Mouse (Mus musculus): ENCODE measurements at regions not wholly inside any gene's neighbourhood (a gene's known extent, or its start where the extent isn't known, plus 50 kb on each side); places are given as distances from the start of the nearest gene placed in this dataset.
A peak's percentile ranks its signal among the peaks of the same experiment; 100 is the strongest.

DNA sequence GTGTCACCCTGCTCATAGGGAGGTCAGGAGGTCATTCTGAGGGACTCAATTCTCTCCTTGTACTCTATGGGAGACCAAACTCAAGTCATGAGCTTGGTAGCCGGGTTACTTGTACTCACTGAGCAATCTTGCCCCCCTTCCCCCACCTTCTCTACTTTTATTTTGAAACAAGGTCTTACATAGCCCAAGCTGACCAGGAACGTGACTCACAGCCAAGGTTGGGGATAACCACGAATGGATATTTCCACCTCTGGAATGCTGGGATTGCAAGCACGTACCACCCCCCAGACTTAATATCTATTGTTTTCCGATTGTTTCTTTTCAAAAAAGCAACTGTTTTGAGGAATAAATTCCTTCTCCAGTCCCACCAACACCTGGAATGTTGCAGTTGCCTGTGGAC is 79.2 kb upstream of the Tbx3 start:
- DNase-seq = no peak

GRCm38 (mm10) chr5:119592891-119593290 is 77.6 kb upstream of the Tbx3 start:
- no peak for DNase-seq

GRCm38 (mm10) chr5:119594541-119594940 is 75.9 kb upstream of the Tbx3 start:
- no peak for DNase-seq

GRCm38 (mm10) chr5:119596295-119596993 is 74.0 kb upstream of the Tbx3 start:
- no peak for DNase-seq

DNA sequence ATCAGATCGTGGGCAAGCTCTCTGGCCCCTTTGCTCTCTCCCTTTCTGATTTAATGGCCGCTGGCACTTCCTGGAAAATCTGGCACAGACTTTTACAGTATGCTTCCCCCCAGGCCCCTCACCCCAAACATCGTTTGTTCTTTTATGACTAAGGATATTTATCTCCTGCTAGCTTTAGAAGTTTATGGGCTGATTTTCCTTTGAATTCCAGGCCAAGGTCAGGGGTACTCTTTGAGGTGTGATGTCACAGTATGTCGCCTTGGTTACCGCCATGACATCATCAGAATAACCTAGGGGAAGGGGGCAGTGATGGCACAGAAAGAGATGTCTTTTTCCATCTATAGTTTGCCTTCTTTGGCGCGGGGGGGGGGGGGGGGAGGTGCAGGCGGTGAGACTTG is 73.5 kb upstream of the Tbx3 start:
- DNase-seq = no peak

DNA sequence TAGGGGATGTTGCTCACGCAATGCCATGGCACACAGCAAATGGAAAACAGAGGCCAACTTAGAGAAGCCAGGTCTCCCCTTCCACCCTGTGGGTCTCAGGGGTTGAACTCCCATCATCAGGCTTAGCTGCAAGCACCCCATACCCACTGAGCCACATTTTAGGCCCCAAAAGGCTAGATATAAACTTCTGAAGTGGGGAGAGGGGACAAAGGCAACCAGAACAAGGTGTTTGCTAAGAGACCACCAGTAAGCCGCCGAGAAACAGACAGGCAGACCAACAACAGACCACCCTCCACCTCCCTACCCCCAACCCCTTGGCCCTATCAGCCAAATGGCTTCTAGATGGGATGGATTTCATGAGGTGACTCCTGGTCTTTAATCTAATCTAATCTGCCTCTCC is 72.9 kb upstream of the Tbx3 start:
- DNase-seq = no peak

DNA sequence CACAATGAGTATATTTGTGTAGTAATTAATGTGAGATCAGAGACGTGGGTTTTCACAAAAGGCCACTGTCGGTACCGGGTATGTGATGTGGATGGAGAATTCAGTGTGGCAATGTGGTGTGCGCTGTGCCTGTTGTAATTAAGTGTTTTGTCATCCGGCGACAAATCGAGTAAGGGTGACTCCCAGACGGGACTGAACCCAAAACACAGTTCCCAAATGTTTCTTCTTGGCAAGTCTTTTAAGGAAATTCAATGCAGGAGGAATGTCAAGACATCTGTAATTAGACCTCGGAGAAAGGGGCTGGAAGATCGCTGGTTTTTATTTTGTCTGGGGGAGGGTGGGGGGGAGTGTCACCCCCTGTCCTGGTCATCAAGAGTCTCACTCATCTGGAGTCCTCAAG is 72.3 kb upstream of the Tbx3 start:
- DNase-seq = no peak

DNA sequence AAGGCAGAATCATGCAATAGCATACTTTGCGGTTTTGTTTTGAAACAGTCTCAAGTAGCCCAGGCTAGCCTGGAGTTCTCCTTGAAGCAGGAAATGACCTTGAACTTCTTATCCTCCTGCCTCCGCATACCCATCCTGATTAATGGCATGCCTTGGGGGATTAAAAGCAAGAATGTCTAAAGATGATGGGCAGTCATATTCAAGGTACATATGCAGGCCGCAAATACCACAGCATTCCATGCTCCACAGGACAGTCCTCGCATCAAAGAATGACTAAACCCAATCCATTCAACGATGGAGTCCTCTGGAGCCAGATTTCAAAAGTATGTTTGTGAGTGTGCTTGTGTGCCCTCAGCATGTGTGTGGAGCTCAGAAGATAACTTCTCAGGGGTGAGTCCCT is 69.1 kb upstream of the Tbx3 start:
- no peak for DNase-seq

- DNase-seq = no peak
Measured at GRCm38 (mm10) chr5:119602001-119602400, 68.5 kb upstream of the Tbx3 start.

DNA sequence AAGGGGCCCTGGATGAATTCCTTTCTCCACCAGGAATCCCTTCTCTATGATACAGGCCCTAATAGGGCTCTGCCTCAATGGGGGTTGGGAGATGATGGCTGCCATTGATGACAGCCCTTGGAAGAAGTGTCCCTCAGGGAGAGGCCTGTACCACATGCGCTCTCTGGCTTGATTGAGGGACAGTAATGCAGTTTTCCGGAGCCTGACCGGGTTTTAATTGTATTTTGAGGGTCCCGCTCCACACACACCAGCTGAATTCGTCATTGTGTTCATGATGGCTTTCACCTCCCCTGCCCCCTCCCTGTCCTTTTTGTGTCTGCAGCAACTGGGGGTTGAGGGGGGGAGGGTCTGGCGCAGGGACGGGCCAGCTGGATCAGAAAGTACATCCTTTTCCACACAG is 65.0 kb upstream of the Tbx3 start:
- DNase-seq = no peak

- peak; percentile 7 for DNase-seq
Measured at GRCm38 (mm10) chr5:119613413-119613812, 57.1 kb upstream of the Tbx3 start.

DNA sequence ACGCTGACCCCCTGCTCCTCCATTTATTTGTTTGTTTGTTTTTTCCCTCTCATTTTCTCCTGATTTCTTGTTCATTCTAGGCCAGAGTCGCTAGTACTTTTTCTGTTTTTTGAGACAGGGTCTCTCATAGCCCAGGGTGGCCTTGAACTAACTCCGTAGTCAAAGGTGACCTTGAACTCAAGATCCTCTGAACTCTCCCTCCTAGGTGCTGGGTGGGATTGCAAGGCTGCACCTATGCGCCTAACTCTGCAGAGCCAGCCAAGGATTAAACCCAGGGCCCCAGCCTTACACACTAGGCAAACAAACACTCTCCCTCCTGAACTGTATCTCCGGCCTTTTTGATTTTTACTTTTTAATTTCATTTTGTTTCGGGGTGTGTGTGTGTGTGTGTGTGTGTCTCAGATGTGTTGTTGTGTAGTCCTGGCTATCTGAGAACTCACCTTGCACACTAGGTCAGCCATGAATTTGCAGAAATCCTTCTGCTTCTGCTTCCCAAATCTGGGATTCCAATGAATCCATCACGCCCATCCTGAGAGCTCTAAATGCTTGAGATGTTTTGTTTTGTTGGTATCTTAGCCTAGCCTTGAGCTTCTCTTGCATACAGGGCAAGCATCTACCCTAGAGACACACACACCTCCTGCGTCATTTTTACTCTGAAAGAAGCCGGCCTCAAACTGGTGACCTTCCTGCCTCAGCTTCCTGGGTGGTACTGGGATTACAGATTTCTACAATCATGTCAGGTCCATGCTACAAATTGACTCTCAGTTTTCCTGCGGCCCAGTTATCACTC is 56.3 kb upstream of the Tbx3 start:
- no peak for DNase-seq

- DNase-seq = no peak
Measured at GRCm38 (mm10) chr5:119615681-119616080, 54.8 kb upstream of the Tbx3 start.

DNA sequence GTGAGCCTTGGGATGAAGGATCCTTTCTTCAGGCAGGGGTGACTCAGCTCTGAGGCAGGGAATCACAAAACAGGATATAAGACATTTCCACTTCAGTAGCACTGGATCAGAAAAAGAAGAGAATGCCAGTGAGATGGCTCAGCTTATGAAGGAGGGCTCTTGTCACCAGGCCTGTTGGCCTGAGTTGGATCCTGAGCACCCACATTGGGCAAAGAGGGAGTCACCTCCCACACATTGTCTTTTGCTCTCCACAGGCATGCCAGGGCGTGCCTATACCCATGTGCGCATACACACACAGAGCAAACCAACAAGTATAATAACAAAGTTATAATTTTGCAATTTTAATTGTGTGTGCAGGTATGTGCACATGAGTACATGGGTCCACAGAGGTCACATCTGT is 52.6 kb upstream of the Tbx3 start:
- no peak for DNase-seq

DNA sequence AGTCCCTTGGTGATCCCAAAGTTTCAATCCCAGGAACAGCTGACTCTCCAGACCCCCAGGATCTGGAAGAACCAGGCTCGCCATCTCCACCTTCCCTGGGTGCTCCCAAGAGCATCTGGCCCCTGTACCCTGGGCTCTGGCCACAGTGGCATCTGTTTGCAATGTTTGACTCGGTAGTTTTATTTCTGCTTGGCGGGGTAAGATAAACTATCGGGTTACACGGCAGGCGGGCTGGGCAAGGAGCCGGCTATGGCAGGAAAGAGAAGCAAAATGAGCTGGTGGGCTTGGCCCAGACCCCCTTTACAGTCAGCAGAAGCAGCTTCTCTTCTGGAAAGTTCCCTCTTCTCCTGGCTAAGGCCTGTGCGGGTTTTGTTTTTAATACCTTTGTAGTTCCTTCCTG is 50.6 kb upstream of the Tbx3 start:
- DNase-seq = no peak
